Mouse (Mus musculus) embryonic stem cell, embryonic (primary cell): Measurements from ENCODE around the gene Ppan.

Experiments used
- CTCF ChIA-PET, 4 experiments: fragments of 300-600 bp in 2 of 4; fragments of 350-600 bp in 2 of 4; sonication (Branson Sonifier 250); formaldehyde crosslinking; loops; one replicate each; lab custom pipeline; 2022; ENCODE audit warnings: inconsistent platforms in 2 of 4; lab: Charles Lee
- POLR2A ChIA-PET, 4 experiments: fragments of 300-600 bp in 2 of 4; fragments of 350-600 bp in 2 of 4; sonication (Branson Sonifier 250); formaldehyde crosslinking; loops; one replicate each; lab custom pipeline; 2022; ENCODE audit warnings: antibody characterized with exemption in 4 of 4, inconsistent platforms in 1 of 4; lab: Charles Lee

Ppan gene

GRCm38 (mm10) chr9:20892104-20892653 is 4.2 kb downstream of the Ppan start:
- CTCF ChIA-PET: interaction anchor here in 2 of 4 experiments (2.8 to 3.6 kb wide), 2 partner anchors 14 kb away, joined by 9 to 15 read pairs; no protein-coding TSS in a partner anchor
- POLR2A ChIA-PET: interaction anchor here (0.5 to 13.1 kb wide), 52 partner anchors 7 to 332 kb away, joined by 3 to 235 read pairs (median 5); partner anchors contain the start of genes Angptl6 (in 2 of the 4), Eif3g (in 1 of the 4), Gm38431 (in 1 of the 4) and Icam1 (in 1 of the 4)

GRCm38 (mm10) chr9:20893069-20893468 is 5.1 kb downstream of the Ppan start:
- CTCF ChIA-PET: interaction anchor here in 2 of 4 experiments (0.6 to 2.8 kb wide), 2 partner anchors 15 to 150 kb away, joined by 4 to 9 read pairs; no protein-coding TSS in a partner anchor
- POLR2A ChIA-PET: interaction anchor here (0.6 to 13.1 kb wide), 49 partner anchors 6 to 460 kb away, joined by 3 to 235 read pairs (median 4); partner anchors contain the start of genes Angptl6 (in 2 of the 4), Cdkn2d (in 1 of the 4), Eif3g (in 1 of the 4) and Gm38431 (in 1 of the 4)

DNA sequence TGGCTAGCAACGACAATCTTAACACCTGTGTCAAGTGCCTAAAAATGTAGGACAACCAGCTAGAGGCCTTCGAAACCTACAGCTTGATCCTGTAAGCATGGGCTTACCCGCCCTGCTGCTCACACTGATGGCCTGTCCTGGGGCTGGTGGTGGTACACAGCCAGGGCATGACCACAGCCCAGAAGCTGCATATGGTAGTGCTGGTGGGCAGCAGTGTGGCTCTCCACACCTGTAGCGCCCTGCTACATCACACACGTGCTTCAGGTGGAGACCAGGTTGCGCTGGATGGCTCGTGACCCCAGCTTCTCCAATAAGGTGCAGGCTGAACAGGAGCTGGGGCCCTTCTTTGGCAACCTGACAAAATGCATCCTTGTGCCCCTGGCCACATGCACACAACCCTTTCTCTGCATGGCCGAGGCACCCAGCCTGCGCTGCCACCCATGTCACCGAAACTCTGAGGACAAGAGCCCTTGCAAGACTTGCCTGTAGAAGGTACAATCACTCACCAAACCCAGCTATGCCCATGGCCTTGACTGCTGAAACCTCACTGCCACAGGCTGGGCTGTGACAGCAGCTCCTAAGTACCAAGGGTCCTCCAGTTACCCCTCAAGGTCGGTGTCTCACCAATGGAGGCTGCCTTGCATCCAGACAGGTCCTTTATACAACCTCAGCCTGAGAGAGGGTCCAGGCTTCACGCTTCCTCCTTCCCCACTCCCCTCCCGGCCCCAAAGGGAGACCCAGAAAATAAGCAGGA is 5.8 kb downstream of the Ppan start:
- POLR2A ChIA-PET: interaction anchor here (0.6 to 13.1 kb wide), 46 partner anchors 5 to 459 kb away, joined by 3 to 235 read pairs (median 4); partner anchors contain the start of genes Angptl6 (in 2 of the 4), Cdkn2d (in 1 of the 4), Eif3g (in 1 of the 4) and Gm38431 (in 1 of the 4)
- CTCF ChIA-PET: interaction anchor here in 1 of 4 experiments (0.6 kb wide), 1 partner anchor 150 kb away, joined by 4 read pairs; no protein-coding TSS in a partner anchor

DNA sequence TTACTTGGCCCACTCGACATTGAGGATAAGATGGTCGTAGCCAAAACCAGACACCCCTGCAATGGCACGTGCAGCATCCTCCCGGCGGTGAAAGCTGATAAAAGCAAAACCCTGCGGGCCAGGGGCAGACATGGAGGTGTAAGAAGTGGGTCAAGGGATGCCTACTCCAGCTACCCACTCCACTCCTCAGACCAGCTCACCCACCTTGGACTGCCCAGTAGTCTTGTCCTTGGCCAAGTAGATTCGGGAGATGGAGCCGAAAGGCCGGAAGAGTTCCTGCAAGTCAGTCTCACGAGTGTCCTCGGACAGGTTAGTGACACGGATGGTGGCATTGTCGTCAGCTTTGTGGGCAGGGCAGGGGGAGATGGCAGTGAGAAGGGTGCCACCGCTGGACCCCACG is 6.7 kb downstream of the Ppan start:
- ChIA-PET CTCF (interaction anchor here in 1 of 4 experiments (0.5 kb wide), 1 partner anchor 87 kb away, joined by 3 read pairs; no protein-coding TSS in a partner anchor), POLR2A (interaction anchor here (0.6 to 13.1 kb wide), 25 partner anchors 8 to 236 kb away, joined by 3 to 235 read pairs (median 4); partner anchors contain the start of genes Angptl6 (in 2 of the 4), Gm38431 (in 1 of the 4), Mrpl4 (in 1 of the 4) and Ppan (in 1 of the 4))

GRCm38 (mm10) chr9:20895382-20895781 is 7.4 kb downstream of the Ppan start:
- ChIA-PET CTCF (interaction anchor here in 2 of 4 experiments (0.6 kb wide), 2 partner anchors 15 to 388 kb away, joined by 3 read pairs; no protein-coding TSS in a partner anchor), POLR2A (interaction anchor here (0.6 to 13.1 kb wide), 22 partner anchors 5 to 707 kb away, joined by 3 to 235 read pairs (median 4); partner anchors contain the start of genes Angptl6 (in 2 of the 4), Ppan (in 2 of the 4), Gm38431 (in 1 of the 4) and Mrpl4 (in 1 of the 4))

GRCm38 (mm10) chr9:20897736-20898510 is 9.9 kb downstream of the Ppan start:
- ChIA-PET POLR2A (interaction anchor here (0.5 to 13.1 kb wide), 89 partner anchors 8 to 353 kb away, joined by 3 to 235 read pairs (median 5); partner anchors contain the start of genes Gm38431 (in 3 of the 4), Icam1 (in 3 of the 4), Ppan (in 3 of the 4) and Raver1 (in 3 of the 4)), CTCF (interaction anchor here (0.5 to 1.8 kb wide), 74 partner anchors 8 to 1201 kb away, joined by 3 to 30 read pairs (median 5); partner anchors contain the start of genes Ppan (in 3 of the 4), Icam5 (in 2 of the 4), Cnn1 (in 1 of the 4) and Gm38431 (in 1 of the 4))

DNA sequence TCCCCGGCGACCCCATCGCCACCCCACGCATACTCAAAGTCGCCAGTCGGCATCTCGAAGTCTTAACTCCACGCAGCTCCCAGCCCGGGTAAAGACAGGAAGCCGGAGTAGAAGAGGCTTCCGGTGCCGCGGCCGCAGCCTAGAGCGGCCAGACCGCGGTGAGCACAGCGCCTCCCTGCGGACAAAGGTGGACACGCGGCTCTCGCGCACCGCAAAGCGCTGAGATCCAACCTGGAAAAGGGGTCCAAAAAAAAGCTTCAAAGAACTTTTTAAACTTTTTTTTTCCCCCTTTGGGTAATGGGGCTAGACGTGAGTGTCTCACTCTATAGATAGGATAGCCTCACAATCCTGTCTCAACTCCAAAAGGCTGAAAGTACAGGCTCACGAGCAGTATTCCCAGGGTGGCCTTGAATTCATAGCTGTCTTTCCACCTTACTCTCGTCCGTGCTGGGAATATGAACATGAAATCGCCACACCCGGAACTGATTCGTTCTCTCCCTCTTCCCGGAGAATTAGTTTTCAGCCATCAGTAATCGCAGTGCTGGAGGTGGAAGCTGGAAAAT is 10.6 kb downstream of the Ppan start, which contains the start of gene Eif3g:
TSS of gene Eif3g (minus strand) at position 113 of the 563 bp plus-strand sequence.
- CTCF ChIA-PET: interaction anchor here (0.5 to 1.8 kb wide), 93 partner anchors 8 to 1201 kb away, joined by 3 to 30 read pairs (median 5); partner anchors contain the start of genes Ppan (in 3 of the 4), Icam5 (in 2 of the 4), Cnn1 (in 1 of the 4) and Gm38431 (in 1 of the 4)
- POLR2A ChIA-PET: interaction anchor here (0.5 to 13.1 kb wide), 103 partner anchors 9 to 393 kb away, joined by 3 to 235 read pairs (median 5); partner anchors contain the start of genes Gm38431 (in 3 of the 4), Icam1 (in 3 of the 4), Raver1 (in 3 of the 4) and Angptl6 (in 2 of the 4)

GRCm38 (mm10) chr9:20901466-20902173 is 13.6 kb downstream of the Ppan start:
- ChIA-PET POLR2A (interaction anchor here (0.6 to 7.5 kb wide), 52 partner anchors 8 to 1497 kb away, joined by 3 to 112 read pairs (median 4); partner anchors contain the start of genes Gm38431 (in 2 of the 4), Icam1 (in 2 of the 4), Raver1 (in 2 of the 4) and Icam4 (in 1 of the 4)), CTCF (interaction anchor here (0.5 to 2.0 kb wide), 50 partner anchors 9 to 700 kb away, joined by 3 to 25 read pairs (median 5); partner anchors contain the start of genes Icam4 (in 2 of the 4), Angptl6 (in 1 of the 4), Fdx1l (in 1 of the 4) and Gm38431 (in 1 of the 4))

- ChIA-PET POLR2A (interaction anchor here (0.6 to 7.5 kb wide), 39 partner anchors 8 to 190 kb away, joined by 3 to 112 read pairs (median 5); partner anchors contain the start of genes Icam1 (in 2 of the 4), Gm38431 (in 1 of the 4), Icam4 (in 1 of the 4) and Mrpl4 (in 1 of the 4)), CTCF (interaction anchor here (0.5 to 2.0 kb wide), 36 partner anchors 9 to 322 kb away, joined by 3 to 25 read pairs (median 5); partner anchors contain the start of genes Angptl6 (in 1 of the 4), Gm38431 (in 1 of the 4), Icam4 (in 1 of the 4) and Ppan (in 1 of the 4))
These were observed 14.2 kb downstream of the Ppan start for GRCm38 (mm10) chr9:20902174-20902491.

GRCm38 (mm10) chr9:20909948-20910347 is 22.0 kb downstream of the Ppan start:
- POLR2A ChIA-PET: interaction anchor here (0.6 to 15.1 kb wide), 25 partner anchors 8 to 182 kb away, joined by 3 to 235 read pairs (median 5); partner anchors contain the start of genes Eif3g (in 4 of the 4), Gm38431 (in 1 of the 4), Ppan (in 1 of the 4) and Raver1 (in 1 of the 4)
- CTCF ChIA-PET: interaction anchor here (0.7 to 3.3 kb wide), 6 partner anchors 8 to 21 kb away, joined by 3 to 23 read pairs (median 8); partner anchors contain the start of gene Eif3g (in 3 of the 4)

DNA sequence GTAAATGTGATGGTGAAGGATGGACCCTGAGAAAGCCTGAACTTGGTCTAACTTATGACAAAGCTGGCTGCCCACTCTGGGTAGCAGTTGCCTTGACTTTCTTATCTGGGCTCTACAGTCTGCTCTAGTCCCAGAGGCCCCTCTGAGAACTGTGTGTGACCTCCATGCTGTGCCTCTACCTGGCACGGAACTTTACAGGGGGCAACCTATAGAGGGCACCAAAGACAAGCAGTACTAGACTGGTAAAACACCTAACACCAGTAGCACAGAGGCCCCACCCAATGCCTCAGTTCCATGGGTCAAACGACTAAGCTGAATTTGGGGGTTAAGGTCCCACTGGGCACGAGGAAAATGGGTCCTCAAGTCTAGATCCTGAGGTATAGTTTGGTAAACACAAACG is 28.2 kb downstream of the Ppan start:
- CTCF ChIA-PET: interaction anchor here in 2 of 4 experiments (0.6 to 1.8 kb wide), 11 partner anchors 11 to 377 kb away, joined by 3 to 6 read pairs (median 4); partner anchors contain the start of gene S1pr2 (in 1 of the 2)

DNA sequence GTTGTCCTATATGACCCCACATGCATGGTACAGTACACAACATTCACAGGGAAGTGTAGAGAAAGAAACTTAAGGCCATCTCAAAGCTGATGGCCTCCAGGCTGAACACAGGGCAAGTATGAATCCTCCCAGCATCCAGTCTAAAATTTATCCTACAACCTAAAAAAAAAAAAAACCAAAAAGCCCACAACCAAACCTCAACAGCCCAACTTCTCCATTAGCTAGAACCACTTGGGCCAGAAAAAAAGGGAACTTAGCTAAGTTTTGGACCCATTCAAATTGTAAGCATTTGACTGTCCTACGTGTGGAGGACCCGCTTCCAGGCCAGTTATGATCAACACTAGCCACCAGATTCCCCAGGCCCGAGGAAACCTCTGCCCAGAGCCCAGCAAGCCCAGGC is 35.3 kb downstream of the Ppan start:
- ChIA-PET POLR2A (interaction anchor here (0.6 to 15.6 kb wide), 22 partner anchors 9 to 169 kb away, joined by 3 to 148 read pairs (median 5); partner anchors contain the start of genes Eif3g (in 2 of the 4), Gm38431 (in 1 of the 4) and Raver1 (in 1 of the 4)), CTCF (interaction anchor here in 3 of 4 experiments (0.5 to 1.0 kb wide), 4 partner anchors 20 to 1057 kb away, joined by 3 to 6 read pairs (median 4); no protein-coding TSS in a partner anchor)

More for the DNA sequence above, 28.2 kb downstream of the Ppan start:
- POLR2A ChIA-PET: interaction anchor here (0.5 to 15.1 kb wide), 28 partner anchors 8 to 455 kb away, joined by 3 to 235 read pairs (median 4); partner anchors contain the start of genes Eif3g (in 3 of the 4), Fdx1l (in 1 of the 4) and Gm49373 (in 1 of the 4)
